Mouse (Mus musculus) frontal cortex, postnatal 10 days (tissue): ENCODE results near the gene Vmn1r54.
"Not testable (repeated sequence)": the region's sequence is repeated elsewhere in the genome, so short reads cannot be mapped to it uniquely, and the experiment has no call there.

Experiments
- DNase-seq, 2 experiments: peaks; one replicate each; pipeline ENCODE4 v3.0.0; 2022; ENCODE audit warnings: low spot score in 2 of 2, mixed read lengths in 1 of 2

Vmn1r54 gene

DNA sequence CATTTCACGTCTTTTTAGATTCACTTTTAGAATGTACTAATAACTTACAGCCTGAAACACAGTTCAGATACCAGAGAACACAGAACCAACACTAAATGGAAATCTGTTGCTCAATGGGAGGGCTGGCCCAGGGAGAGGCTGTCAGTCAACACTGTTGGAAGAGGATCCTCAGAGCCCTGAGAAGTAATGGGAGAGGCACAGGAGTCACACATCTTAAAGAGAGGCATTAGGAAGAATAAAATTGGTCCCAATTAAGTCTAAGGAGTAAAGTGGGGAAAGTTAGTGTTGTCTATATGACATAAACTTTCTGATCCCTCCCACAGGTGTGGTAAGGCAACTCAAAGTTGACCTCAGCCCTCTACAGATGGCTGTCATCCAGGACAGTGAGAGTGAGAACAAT, at the start of gene Vmn1r54:
Vmn1r54 (plus strand) TSS at position 301 of the 400 bp plus-strand sequence.
- no peak for DNase-seq

DNA sequence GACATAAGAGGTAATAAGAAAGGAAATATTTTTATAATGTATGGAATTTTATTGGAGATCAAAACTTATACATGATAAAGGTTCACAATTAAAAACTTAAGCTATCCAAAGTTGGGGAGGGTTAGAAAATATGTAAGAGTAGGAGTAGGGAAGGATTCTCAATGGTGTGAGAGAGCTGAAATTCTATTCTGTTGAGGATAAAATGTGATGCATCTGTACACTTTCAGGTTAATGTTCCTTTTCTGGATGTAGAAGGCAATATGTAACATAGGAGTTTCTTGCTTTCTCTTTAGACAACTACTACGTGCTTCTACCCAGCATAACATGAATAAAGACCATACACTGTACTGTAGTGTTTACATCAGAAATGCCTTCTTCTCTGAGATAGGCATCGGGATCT, 43.6 kb upstream of the Vmn1r54 start, which contains the start of gene V1ra8:
V1ra8 (plus strand) TSS at position 301 of the 400 bp plus-strand sequence.
- not testable (repeated sequence) for DNase-seq

DNA sequence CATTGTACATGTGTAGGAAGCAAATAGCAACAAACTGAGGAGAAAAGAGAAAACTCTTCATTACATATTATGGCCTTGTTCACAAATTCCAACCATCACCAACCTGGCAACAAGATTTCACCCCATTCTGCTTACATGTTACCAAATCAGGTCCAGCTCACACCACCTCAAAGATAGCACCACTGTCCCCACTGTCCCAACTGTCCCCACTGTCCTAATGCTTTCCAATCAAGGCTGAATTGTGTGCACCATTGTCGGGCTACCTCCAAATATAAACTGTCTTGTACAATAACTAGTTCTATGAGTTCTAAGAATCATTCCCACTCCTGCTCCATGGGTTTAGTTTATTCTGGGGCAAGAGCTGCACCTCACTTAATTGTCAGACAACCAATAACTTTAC, 21.8 kb upstream of the Vmn1r54 start, which contains the start of gene Vmn1r53:
Vmn1r53 (minus strand) TSS at position 101 of the 400 bp plus-strand sequence.
- no peak for DNase-seq

DNA sequence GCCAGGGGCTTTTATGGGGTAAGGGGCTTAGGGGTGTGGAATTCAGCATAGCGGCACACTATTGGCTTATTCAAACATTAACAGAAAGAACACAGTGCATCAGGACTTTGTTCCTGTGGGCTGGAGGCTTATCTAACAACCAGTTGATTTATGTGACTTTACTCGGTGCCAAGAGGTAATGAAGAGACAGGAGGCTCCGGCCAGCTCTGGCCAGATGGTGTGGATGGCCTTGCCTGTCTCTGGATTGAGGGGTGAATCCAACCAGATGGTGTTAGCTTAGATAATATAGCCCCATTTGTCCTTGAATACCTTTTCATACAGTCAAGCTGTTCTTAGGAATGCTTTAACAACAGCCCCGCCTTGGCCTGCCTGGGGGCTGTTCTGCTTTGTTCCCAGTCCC, 14.0 kb upstream of the Vmn1r54 start:
- not testable (repeated sequence) for DNase-seq

- no peak for DNase-seq
Observed at GRCm38 (mm10) chr6:90232681-90233080, 13.4 kb upstream of the Vmn1r54 start.

GRCm38 (mm10) chr6:90244019-90244418, 2.1 kb upstream of the Vmn1r54 start:
- no peak for DNase-seq

DNA sequence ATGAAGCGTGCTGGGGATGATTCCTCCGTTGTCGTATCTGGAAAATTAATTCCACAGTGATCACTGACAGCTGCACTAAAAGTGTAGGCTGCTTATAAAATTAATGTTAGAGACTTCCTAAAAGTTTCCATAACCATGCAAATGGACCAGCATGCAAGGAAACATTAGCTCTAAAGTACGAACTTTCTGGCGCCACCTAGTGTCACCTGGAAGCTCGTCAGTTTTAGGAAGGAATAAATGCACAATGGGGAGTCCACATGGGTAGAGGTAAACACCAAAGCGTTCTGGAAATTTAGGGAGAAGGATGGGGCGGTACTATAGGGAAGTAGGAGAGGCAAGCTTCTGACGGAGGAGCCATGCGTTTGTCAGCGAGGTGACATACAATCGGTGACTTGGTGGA, 42.2 kb downstream of the Vmn1r54 start:
- no peak for DNase-seq

- DNase-seq = no peak
Observed at GRCm38 (mm10) chr6:90300919-90301318, 54.8 kb downstream of the Vmn1r54 start, which contains the start of gene BC048671. Gene BC048671 (plus strand): TSS chr6:90301219.

GRCm38 (mm10) chr6:90306315-90306975, 60.3 kb downstream of the Vmn1r54 start:
- no peak for DNase-seq

- DNase-seq = no peak
Observed at GRCm38 (mm10) chr6:90308839-90309778, 63.0 kb downstream of the Vmn1r54 start.

DNA sequence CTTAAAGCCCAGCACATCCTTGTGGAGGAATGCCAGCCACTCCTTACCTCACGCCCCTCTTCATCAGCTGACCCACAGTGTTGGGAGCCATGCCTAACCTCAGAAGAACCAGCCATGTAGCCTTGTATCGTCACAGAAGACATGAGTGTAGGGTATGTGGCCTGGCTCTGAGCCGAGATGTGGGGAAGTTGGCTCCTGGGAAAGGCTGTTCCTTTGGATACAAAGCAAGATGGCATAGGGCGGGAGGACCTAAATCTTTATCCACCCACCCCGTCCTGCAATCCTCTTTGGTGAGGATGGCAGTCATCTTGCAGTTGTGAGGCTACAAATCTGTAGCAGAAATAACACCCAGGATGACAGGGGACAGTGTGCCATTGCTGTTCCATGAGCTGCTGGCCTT, 69.9 kb downstream of the Vmn1r54 start:
- no peak for DNase-seq

DNA sequence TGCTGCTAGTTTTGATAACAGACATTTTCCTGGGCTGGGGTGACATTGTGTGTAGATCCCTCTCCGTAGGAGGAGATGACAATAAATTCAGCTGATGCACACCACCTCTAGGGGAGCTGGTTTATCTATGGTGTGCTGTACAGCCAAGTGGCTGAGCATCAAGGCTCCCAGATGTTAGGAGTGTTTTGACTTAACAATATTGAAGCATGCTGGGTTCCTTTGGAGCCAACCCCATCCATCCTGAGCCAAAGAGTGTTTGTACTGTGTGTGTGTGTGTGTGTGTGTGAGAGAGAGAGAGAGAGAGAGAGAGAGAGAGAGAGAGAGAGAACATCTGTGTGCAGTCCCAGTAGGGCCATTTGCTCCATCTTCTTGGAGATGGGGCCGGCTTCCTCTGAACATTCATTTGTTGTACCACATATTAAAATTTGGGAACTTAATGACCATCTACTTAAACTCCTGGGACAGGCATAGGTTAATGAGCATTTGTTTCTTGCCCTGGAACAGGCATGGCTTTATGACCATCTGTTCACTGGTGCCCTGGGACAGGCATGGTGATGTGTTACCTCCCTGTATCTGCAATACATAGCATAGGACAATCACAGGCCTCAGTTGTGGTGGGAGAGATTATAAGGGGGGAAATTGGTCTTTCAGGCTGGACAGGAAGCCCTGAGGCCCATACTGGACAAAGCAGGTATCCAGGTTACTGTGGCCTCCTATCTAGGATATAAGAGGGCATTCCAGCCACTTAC, 71.6 kb downstream of the Vmn1r54 start:
- DNase-seq = no peak

- no peak for DNase-seq
Observed at GRCm38 (mm10) chr6:90319019-90319418, 72.9 kb downstream of the Vmn1r54 start.

DNA sequence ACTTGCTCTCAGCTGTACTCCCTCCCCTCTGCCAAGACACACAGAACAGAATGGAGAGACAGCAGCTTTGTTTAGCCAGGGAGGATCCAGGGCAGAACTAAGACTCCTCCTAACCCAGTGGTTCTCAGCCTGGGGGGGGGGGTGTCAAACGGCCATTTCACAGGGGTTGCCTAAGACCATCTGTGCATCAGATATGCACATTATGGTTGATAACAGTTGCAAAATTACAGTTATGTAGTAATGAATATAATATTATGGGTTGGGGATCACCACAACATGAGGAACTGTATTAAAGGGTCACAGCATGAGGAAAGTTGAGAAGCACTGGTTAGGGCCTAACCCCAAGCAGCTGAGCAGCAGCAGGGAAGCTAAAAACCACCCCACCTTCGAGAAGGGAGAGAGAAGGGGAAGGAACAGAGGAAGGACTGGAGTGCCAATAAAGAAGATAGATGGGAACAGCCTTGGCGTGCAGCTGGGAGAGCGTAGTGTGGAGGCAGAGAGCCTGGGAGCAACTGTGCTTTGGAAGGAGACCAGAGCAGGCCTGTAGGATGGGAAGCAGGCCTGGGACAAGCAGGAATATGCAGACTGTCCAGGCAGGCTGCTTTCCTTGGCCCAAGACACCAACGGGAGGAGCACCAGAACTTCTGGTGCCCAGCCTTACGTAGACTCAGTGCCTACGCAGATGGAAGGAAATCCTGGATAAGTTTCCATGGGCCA, 73.5 kb downstream of the Vmn1r54 start:
- no peak for DNase-seq

- no peak for DNase-seq
Observed at GRCm38 (mm10) chr6:90320429-90320828, 74.3 kb downstream of the Vmn1r54 start.
